Mouse (Mus musculus) monocyte, adult 59 days (primary cell): ENCODE measurements around the gene Lipm. TPM values are rescaled to one million over a fixed set of nuclear protein-coding genes. Genes with fewer than 3 reads are reported as not detected.

Source experiments
- total RNA-seq, 2 experiments: library from RNA; stranded (reverse); gene quantifications; one replicate each; pipeline ENCODE4 v1.2.4; 2023

The Lipm gene
- total RNA-seq, result not detected

GRCm38 (mm10) chr19:34100633-34101032 is at the start of gene Lipm:
Gene Lipm, plus strand, starts transcription at chr19:34100933.

GRCm38 (mm10) chr19:34066779-34067472 is 33.8 kb upstream of the Lipm start, which contains the start of gene Lipn:
Gene Lipn, plus strand, starts transcription at chr19:34067358.

GRCm38 (mm10) chr19:34165891-34166290 is 65.2 kb downstream of the Lipm start, which contains the start of gene Ankrd22:
Gene Ankrd22, minus strand, starts transcription at chr19:34166053.

Other genes with a start within 250 kb of the Lipm start
- not detected for gene Lipf, start 139.7 kb upstream of the Lipm start, total RNA-seq
- gene Lipk, start 92.6 kb upstream of the Lipm start, total RNA-seq, result not detected
- gene Lipn, start 33.6 kb upstream of the Lipm start, total RNA-seq, result not detected
- not detected for gene Ankrd22, start 65.1 kb downstream of the Lipm start, total RNA-seq
- gene Stambpl1, start 91.3 kb downstream of the Lipm start, total RNA-seq, result 10 to 100 TPM; 30.6 to 34.0 TPM
- gene Acta2, start 154.7 kb downstream of the Lipm start, total RNA-seq, result 1 to 10 TPM; 4.0 to 5.9 TPM
- gene Fas, start 189.7 kb downstream of the Lipm start, total RNA-seq, result 10 to 100 TPM; 32.5 to 34.9 TPM